Mouse (Mus musculus) adrenal gland, postnatal 4 days (tissue): ENCODE results near the gene Gm973. TPM values are rescaled to one million over a fixed set of nuclear protein-coding genes. Genes with fewer than 3 reads are reported as not detected.
"Not testable (repeated sequence)": the region's sequence is repeated elsewhere in the genome, so short reads cannot be mapped to it uniquely, and the experiment has no call there.

Experiments used
- DNase-seq, 2 experiments: peaks; one replicate each; pipeline ENCODE4 v3.0.0; 2021 to 2022; ENCODE audit warnings: low spot score in 2 of 2, mixed read lengths in 2 of 2
- total RNA-seq, 2 experiments: library from RNA; stranded (reverse); gene quantifications; 2 replicates each; pipeline ENCODE4 v1.2.3; 2021

Gene Gm973
- total RNA-seq, 2 experiments from 2014 or later = 31.3 to 33.2 TPM

DNA sequence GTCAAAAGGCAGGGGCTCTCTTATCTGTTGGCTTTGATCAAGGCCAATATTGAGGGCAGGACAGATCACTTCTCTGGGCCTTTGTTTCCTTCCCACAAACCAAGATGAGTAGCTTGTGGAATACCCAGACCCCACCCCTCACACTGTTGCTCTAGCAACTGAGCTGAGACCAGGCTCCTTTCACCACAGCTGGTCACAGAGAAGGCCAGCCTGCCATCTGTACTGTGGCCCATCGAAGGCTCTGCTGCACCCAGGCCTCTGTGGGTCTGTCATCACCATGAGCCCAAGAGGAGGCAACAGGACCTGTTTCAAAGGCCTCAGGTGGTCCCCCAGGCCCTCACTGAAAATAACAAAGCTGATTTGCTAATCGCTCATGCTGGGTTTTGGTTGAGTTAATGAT lies 99.0 kb downstream of the Gm973 start:
- DNase-seq = no peak

DNA sequence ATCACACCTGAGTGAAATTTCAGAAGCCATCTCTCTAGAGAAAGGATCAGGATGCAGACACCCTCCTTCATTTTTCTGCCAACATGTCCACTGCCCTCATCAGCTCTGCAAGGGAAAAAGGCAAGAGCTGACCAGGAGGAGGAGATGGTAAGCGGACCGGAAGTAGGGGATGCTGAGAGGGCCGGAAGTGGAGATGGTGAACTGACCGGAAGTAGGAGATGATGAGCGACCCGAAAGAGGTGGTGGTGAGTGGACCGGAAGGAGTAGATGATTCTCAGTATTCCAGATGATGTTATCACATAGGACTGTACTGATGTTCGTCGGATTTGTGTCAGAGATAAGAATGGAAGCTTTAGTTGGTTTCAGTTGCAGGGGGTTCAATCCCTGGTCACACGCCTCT lies 103.1 kb downstream of the Gm973 start:
- DNase-seq = no peak

DNA sequence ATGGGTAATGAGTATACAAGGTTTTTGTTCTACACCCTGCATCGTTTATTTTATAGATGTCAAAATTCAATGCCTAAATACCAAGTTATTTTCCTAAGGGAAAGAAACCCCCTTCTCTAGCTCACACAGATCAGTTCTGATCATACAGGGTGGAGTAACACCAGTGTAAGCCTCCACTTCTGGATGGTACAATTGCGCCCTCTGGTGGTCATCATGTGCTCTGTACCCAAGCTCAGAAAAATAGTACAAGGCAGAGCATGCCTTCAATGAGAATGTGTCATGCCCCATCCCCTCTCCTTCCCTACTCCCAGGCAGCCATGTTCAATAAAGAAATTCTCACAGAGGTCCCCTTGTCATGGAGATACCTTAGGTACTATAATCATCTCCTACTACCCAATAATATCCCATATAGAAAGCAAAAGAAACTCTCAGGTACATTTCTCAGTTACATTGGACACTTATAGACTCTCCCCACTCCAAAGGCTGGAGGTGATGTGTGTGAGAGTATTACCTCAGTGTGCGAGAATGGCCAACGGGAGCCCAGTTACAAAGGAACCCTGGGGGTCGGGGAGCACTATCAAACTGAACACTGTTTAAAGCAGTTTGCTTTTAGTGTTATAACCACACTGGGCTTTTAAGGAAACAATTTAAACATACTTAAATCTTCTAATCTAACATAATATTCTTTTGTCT lies 107.4 kb downstream of the Gm973 start:
- DNase-seq = peak in 1 of 2 experiments; percentile 33

DNA sequence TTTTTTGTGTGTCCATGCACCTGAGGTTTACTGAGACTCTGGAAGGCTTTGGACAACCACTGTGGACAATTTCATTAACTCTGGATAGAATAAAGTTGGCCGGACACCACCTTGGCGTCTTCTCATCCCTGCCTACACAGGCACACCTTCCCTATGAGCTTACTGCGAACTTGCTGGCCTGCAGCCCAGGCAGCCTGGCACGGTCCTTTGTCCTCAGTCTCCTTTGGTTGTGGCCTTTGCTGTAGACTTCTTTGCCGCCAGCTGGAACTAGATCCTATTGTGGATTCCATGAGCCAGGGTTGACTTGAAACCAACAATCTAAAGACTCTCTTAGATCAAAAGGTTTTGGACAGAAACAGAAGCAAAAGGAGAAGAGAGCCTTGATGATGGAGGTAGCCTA lies 109.3 kb downstream of the Gm973 start:
- DNase-seq = no peak

DNA sequence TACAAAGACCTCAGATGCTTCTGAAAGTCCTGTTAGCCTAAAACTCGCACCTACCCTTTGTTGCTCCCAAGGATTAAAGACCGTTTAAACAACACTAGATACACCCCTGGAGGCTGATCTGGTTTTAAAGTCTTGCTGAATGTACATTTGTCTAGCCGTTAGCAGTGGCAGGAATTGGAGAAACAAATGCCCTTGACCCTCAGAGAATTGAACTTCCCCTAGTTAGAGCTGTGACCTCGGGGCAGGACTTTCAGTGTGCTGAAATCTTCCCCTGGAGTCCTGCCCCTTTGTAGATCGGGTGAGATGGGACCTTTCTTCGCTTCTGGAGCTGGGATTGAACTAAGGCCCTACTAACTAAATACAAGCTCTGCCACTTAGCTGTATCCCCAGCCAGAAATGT lies 113.1 kb downstream of the Gm973 start:
- no peak for DNase-seq

DNA sequence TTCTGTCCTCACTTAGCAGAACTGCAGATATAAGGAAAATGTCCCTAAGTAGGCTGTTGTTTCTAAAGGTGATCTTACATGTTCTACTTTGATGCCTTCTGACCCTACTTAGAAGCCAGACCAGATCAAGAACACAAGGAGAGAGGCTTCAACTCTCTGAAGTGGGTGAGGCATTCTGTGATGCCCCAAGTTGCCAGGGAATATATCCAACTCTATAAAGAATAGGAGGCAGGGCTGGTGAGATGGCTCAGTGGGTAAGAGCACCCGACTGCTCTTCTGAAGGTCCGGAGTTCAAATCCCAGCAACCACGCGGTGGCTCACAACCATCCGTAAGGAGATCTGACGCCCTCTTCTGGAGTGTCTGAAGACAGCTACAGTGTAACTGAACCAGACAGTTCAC lies 114.3 kb downstream of the Gm973 start:
- not testable (repeated sequence) for DNase-seq

DNA sequence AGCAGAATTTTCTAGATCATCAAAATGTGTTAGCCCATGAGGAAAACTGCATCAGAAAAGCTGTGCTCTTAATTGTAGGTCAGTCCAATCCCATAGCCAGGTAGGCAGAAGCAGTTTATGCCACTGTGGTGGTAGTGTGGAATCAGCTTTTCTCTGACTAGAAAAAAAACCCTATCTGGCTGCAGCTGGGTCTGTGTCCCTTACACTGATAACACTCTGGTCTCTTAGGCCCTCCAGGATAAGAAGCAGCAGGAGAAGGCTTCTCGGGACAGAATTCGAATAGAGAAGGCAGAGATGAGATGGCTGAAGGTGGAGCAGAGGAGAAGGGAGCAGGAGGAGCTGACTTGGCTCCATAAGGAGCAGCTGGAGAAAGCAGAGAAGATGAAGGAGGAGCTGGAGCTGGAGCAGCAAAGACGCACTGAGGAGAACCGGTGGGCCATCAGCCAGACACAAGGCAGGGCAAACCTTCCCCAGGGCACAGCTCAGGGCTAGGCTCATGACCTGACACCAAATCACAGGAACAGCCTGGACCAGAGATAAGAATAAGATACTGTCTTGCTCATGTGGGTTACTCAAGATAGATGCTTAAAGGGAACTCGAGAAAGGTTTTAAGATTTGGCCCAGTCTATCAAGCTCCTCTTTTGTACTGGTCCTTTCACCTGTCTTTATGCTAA lies 116.1 kb downstream of the Gm973 start:
- DNase-seq = no peak

DNA sequence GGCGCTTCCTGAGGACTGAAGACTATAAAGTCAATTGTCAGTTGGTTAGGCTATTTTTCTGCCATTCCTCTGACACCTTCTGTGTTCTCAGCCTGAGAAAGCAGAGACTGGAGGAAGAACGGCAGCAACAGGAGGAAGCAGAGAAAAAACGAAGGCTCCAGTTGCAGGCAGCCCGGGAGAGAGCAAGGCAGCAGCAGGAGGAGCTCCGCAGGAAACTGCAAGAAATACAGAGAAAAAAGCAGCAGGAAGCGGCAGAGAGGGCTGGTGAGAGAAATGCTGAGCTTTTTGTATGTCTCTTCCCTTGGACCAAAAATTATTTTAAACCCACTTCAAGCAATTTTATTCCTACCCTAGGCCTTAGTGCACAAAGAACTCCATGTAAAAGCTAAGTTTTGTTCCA lies 117.0 kb downstream of the Gm973 start:
- no peak for DNase-seq

DNA sequence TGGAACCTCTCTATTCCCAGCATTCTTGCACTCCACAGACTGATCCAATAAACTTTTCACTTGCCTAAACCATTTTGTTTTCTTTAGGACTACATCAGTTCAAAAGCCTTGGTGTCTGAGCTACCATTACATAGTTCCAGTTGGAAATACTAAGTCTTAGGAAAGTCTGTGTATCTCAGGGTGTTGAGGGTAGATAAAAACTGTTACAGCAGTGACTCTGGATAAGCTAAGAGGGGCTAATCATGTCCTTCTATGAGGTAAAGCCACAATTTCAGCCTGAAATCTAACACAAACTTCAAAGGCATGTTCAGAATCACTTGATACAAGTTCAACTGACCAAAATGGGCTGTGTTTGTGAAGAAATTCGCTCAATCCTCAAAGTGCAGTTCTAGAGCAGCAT lies 120.3 kb downstream of the Gm973 start:
- no peak for DNase-seq

DNA sequence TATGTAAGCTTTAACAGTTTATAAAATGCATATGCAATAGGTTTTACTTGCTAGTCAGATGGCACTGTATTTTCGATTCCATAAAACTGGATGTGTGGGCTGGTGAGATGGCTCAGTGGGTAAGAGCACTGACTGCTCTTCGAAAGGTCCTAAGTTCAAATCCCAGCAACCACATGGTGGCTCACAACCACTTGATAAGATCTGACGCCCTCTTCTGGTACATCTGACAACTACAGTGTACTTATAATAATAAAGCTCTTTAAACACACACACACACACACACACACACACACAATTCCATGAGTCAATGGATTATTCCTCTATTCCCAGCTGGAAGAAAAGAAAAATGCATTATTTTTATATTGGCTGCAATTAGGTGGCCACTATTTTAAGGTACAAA lies 122.3 kb downstream of the Gm973 start:
- no peak for DNase-seq

DNA sequence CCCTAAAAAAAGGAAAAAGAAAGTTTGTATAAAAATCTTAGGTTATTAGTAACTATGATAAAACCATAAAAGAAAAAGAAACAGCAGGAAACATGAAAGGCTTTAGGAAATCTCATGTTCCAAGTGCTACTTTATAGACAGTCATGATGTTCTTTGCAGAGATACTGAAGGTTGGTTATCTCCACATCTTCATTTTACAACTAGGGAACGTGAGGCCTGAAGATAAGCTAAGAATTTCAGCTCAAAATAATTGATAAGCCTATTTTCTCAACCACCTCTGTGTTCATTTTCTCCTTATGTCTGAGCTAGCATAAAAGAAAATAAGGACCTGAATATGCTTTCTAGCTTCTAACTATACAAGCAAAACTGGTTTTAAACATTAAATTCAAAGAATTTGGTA lies 126.4 kb downstream of the Gm973 start:
- DNase-seq = no peak

DNA sequence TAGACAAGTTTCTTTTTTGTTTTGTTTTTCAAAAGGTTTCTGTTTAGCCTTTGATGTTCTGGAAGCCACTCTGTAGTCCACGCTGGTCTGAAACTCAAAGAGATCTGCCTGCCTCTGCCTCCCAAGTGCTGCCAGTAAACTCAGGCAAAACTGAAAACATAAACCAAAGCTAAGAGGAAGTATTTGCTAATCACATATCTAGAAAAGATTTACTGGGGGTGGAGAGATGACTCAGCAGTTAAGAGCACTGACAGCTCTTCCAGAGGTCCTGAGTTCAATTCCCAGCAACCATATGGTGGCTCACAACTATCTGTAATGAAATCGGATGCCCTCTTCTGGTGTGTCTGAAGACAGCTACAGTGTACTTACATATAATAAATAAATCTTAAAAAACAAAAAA lies 130.4 kb downstream of the Gm973 start:
- DNase-seq = not testable (repeated sequence)

DNA sequence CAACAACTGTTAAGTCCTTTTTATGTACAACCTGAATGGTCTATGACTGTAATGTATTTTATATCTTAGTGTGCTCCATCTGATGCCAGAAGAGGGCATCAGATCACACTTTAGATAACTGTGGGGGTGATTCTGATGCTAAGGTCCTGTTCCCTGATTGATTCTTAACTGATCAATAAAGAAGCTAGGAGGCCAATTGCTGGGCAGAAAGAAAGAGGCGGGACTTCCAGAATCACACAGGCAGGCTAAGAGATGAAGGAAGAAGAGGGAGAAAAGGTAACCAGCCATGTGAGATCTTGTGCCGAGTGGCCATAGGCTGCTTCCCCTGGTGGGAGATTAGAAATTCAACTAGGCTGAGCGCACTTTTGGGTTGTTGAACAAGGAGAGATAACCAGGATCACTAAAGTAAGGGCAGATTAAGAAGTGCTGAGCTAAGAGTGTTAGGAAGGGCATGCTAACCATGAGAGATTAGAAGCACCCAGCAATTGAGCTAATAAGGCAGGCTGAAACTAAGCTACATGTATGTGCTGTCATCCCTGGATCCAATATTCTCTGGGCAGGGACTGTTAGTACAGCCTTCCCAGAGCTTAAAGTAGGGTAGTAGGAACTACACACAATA lies 135.2 kb downstream of the Gm973 start:
- DNase-seq = no peak

DNA sequence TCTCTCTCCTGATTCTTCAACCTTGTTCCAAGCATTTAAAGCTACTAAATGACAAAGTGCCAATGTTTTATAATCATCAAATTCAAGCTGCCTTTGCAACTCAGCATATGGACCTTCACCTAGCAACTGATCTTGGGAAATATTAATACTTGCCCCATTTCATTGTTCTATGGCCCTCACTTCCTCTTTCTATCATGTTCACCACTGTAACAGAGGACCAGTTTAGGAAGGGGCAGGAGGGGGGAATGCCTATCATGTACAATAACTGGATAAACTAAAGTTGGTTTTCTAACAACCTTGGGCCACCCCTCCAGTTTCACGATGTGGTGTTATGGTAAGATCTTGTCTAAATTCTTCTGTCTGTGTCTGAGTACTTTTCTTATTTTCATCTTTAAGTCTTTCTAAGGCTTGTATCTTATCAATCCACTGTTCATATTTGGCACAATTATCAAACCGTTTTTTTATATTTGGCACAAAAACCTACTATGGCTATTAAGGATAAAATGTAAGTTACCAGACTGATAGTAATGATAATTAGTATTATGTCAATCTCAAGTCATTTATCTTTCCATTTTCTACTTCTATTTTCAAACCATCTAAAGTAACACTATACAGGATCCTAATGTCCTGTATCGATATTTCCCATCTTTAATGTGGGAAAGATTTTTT lies 137.3 kb downstream of the Gm973 start:
- DNase-seq = no peak

DNA sequence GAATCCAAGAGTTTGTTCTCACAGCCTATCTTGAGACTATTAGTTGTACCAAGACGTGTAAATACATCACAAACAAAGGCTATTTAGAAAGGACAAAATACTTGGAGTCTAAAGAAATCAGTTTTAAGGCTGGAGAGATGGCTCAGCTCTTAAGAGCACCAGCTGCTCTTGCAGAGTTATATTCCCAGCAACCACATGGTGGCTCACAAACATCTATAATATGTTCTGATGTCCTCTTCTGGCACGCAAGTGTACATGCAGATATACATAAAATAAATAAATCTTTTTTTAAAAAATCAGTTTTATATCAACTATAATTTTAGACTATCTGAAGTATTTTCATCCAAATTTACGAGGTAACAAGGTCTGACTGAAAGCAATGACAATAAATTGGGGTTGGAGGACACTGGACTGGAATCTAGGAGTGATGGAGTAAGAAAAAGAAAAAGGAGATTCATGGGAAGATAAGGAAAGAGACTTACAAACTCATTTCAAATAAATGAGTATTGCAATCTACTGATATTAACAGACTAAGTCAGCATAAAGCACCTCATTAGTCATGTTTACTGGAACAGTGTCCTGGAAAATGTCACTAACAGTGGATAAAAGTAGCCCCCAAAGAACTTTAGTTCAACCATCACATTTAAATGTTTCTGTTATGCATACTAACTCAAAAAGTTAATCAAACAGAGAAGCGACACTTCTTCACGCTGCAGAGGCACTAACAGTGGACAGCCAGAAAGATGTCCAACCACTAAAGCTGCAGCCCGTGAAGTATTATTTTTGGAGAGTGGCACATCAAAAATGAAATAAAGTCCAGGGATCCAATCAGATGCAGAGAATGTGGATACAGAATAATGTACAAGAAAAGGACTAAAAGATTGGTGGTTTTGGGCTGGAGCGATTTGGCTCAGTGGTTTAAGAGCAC lies 140.4 kb downstream of the Gm973 start:
- DNase-seq = no peak

DNA sequence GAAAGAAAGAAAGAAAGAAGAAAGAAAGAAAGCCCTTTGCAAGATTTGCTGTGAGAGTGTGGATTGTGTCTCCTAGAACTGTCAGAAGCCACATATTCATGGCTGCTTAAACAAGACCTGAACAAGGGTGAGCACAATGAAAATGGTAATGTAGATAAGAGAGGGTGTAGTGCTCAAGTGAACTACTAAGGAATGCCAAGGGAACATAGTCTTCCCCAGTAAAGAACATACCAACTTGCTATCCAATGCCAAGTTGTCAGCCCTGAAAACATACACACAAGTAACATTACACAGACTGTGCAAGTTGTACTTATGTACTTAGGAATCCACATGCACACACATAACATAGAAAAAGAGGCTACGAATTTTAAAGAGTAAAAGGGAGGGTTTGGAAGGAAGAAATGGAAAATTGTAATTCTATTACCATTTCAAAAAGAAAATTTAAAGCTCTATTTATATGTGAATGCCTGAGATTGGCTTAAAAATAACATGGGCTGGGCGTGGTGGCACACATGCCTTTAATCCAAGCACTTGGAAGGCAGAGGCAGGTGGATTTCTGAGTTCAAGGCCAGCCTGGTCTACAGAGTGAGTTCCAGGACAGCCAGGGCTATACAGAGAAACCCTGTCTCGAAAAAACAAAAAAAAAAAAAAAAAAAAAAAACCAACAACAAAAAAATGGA lies 147.5 kb downstream of the Gm973 start:
- no peak for DNase-seq

DNA sequence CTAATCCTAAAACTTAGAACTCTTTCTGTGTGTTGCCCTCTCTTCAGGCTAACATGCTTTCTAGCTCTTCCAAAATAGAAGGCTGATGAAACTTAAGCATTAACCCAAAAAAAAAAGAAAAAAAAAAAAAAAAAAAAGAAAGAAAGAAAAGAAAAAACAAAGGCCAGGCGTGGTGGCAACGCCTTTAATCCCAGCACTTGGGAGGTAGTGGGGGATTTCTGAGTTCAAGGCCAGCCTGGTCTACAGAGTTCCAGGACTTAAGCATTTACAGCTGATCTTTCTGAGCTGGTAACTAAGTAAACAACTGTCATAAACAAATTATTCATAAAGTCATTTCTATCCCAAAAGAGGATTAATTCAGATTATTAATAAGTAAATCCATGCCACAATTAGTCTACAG lies 152.8 kb downstream of the Gm973 start:
- DNase-seq = no peak

DNA sequence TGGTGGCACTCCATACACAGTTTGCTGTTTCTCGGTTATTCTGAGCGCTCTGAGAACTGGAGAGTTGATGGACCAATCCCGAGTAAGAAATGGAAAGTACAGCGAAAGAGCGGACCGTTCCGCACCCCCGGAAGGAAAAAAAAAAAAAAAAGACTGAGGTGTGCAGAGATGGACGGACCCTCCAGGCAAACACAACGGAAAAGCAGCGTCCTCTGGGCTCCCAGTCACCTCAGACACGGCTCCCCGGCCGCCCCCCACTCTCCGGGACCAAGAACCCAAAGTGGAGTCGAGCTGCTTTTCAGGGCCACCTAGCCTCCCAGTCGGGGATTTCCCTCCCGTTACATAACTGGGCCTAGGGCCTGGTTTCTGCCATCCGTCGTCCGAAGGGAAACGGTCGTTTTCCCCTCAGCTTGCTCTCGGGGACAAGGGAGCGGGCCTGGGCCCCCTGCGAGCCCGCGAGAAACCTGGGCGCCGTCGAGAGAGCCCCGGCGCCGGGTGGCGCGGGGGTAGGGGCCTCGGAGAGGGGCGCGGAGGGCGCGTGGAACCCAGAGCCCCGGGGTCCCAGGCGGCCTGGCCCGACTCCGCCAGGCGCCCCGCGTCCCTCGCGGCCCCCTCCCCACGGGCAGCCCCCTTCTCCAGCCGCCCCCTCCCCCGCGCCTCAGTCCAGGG lies 154.0 kb downstream of the Gm973 start:
- peak in 1 of 2 experiments; percentile 8 for DNase-seq

DNA sequence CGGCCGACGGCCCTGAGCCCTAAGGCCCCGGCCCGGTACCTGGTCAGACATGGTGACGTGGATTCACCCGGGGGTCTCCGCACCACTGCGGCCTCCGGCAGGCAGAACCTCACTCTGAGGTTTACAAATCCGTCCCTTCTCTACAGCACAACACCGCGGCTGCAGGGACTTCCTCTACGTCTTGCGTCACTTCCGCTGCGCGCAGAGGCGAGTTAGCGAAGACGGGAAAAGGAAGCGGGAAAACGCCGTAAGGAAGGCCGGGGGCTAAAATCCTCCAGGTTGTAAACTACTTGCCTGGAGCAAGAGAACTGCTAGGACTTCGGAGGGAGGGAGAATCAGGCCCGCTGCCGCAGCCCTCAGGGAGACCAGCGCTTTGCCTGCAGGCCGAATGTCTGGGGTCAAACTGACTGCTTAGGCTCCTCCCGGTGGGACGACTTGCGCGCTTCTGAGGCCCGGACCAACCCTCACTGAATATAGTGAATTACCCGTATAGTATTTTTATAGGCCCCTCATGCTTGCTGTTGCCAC lies 154.6 kb downstream of the Gm973 start, which contains the start of gene Sumo1:
TSS of gene Sumo1 (minus strand) at position 194 of the 528 bp plus-strand sequence.
- DNase-seq = peak; percentile 65 to 72
